Mouse (Mus musculus) spleen, postnatal 14 days (tissue): ENCODE measurements at regions not wholly inside any gene's neighbourhood (a gene's known extent, or its start where the extent isn't known, plus 50 kb on each side); places are given as distances from the start of the nearest gene placed in this dataset.

Experiments used
- DNase-seq, 2 experiments: peaks; one replicate each; pipeline ENCODE4 v3.0.0; 2021 to 2022; ENCODE audit warnings: low spot score in 2 of 2

DNA sequence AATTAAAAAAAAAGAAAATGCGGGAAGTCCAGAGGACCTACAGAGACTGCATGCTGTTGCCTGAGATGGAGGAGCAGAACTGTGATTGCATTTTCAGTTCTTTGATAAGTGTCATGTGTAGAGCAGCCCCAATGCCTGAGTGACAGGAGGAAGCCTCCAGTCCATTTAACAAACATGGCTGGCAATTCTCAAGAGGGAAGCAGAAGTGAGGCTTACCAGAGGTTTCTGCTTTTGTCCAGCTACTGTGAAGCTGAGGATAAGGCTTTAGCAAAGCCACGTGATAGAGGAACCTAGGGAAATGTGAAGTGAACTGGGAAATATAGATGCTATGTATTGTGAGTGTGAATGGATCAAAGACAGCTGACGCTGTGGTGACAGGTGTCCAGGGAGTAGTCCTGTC is 56.6 kb downstream of the Sucnr1 start:
- no peak for DNase-seq

- DNase-seq = no peak
Measured at GRCm38 (mm10) chr3:60159865-60160264, 78.2 kb downstream of the Sucnr1 start.

DNA sequence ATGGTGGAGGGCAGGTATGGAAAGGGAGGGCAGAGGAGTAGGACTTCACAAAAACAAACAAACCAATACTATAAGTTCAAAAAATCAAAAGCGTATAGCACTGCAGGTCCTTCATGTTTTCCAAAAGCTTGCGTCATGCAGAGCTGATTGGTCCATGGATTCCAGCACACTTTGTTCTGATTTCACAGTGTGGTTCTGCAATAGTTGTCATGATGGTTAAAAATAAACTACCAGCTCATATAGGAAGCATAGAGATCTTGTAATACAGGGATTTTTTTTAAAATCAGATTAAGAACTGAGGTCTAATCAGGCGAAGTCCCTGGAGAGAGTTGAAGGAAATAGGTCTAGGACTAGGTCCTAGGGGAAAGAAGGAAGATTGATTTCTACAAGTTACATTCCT is 86.0 kb downstream of the Sucnr1 start:
- no peak for DNase-seq

- no peak for DNase-seq
Measured at GRCm38 (mm10) chr3:60168135-60168926, 86.7 kb downstream of the Sucnr1 start.

- DNase-seq = no peak
Measured at GRCm38 (mm10) chr3:60169606-60170005, 87.9 kb downstream of the Sucnr1 start.

- DNase-seq = no peak
Measured at GRCm38 (mm10) chr3:60184481-60184880, 102.8 kb downstream of the Sucnr1 start.

DNA sequence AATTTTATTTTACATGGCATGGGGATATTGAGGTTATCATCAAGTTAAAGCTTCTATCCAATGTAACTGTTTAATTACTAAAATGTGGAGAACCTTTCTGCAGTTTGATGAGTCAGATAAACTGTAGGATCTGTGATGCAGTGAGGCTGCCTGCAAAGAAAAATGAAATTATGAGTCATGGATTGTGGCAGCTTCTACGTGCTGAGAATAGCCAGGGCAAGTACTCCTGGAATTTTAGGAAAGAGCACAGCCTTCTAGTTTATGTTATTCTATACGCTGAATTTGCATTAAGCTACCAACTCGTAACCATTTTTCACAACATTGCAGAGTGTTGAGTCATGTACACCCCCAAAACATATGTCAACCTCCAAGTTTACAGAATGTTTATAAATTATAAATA is 114.4 kb downstream of the Sucnr1 start:
- DNase-seq = no peak

GRCm38 (mm10) chr3:60207936-60208335 is 126.3 kb downstream of the Sucnr1 start:
- no peak for DNase-seq

- no peak for DNase-seq
Measured at GRCm38 (mm10) chr3:60218938-60219337, 137.3 kb downstream of the Sucnr1 start.

DNA sequence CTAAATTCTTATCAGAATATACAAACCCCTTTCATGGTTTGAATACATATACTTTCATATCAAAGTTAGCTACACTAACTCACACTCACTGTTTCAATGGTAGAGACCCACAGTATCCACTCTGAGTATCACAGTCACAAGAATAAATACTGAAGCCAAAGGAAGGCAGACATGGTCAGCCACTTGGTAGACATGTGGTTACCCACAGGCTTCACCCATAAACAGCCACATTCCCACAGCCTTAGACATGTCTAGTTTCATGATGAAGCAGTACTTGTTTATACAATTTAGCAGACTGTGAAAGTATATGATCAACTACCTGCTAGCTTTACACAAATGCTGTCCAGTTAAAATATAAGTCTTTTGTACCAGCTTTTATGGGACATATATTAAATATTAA is 159.0 kb downstream of the Sucnr1 start:
- no peak for DNase-seq

DNA sequence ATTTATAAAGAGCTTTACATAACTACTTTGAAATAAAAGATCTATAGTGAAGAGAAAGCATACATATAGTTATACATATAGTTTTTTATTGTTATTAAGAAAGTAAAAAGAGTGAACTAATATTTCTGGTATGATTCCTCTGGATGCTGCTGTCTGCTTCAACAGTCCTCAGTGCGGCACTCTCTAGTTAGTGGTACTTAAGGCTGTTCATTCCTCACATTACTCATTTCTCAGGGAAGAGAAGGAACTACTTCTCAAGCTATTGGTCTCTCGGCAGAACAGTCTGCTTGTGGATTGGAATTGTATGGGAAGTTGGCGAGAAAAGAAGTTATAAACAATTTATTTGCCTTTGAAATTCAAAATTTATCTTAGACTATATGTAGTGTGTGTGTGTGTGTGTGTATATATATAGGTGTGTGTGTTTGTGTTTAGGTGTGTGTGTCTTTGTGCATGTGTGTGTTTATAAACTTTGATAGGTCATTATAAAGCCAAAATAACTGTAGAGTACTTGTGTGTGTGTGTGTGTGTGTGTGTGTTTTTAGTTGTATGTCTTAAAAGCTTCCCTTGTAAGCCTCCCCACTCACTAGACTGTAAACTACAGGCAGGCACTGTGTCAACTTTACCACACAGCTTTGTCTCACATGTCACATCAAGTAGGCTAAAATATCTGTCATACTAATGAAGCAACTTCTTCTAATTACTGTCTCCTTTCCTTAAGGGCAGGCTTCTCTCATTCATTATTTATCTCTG is 185.2 kb downstream of the Sucnr1 start:
- no peak for DNase-seq

- DNase-seq = no peak
Measured at GRCm38 (mm10) chr3:60267416-60268174, 185.9 kb downstream of the Sucnr1 start.

DNA sequence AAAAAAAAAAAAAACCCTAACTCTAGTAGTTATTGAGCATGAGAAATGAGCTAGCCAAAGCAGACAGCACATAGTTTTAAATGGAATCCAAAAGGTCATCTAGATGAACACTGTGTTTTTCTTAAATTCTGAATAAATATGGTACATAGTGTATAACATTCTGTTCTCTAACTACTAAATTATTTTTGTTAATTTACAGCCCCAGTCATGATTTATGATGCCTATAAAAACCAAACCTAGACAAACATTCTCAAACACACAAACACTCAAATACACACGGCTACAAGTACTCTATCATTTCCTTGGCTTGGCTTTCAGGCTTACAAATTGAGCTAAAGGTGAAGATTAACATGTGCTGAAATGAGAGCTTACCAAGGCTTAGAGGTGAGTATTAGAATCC is 188.8 kb downstream of the Sucnr1 start:
- no peak for DNase-seq

DNA sequence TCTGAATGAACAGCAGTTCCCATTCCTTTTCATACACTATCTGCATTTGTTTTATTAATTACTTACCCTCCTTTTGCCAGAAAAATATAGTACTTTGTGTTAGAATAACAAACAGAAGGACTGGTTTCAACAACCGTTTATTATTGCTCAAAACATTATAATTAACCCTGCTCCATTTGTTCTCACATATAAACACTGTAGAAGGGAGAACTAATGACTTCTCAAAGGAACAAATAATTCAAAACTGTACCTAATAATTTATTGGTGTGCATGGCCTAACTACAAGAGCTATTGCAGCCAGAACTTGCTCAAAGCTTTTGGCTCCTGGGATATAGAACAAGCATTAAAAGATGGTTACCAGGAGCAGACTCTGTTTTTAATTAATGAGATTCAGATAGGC is 192.1 kb downstream of the Sucnr1 start:
- no peak for DNase-seq

- no peak for DNase-seq
Measured at GRCm38 (mm10) chr3:60275249-60275838, 193.7 kb downstream of the Sucnr1 start.

DNA sequence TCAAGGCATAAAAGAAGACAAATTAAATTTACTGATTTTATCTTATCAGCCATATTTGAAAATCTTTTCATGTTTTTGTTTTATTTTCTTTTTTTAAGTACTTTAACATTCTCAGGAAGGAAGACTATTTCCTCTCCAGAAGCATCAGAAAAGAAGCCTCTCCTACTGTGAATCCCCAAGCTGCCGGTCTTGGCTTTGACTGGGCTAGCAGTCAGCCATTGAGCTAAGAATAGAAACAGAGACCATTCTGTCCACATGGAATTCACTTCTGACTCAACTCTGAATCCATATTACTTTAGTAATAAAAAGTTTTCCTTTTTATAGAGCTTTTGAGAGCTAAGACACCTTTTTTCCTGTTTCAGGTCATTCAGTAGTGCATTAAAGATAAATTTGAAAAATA is 194.8 kb upstream of the Mbnl1 start:
- DNase-seq = no peak

DNA sequence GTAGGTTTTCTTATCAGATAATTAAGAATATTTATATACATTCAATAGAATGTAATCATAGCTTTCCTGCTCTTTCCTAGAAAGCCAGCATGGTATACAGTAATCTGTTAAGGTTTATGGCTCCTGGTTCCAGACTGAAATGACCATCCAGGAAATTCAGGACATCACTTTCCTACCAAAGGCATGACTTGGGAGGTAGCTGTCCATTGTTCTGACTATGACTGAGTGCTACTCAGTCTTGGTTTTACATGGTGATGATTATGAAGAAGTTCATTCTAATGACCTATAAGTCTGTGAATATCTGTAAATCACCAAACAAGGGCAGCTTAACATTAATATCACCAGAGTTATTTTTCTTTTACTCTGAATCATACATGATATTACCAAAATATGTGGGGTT is 191.4 kb upstream of the Mbnl1 start:
- DNase-seq = no peak

DNA sequence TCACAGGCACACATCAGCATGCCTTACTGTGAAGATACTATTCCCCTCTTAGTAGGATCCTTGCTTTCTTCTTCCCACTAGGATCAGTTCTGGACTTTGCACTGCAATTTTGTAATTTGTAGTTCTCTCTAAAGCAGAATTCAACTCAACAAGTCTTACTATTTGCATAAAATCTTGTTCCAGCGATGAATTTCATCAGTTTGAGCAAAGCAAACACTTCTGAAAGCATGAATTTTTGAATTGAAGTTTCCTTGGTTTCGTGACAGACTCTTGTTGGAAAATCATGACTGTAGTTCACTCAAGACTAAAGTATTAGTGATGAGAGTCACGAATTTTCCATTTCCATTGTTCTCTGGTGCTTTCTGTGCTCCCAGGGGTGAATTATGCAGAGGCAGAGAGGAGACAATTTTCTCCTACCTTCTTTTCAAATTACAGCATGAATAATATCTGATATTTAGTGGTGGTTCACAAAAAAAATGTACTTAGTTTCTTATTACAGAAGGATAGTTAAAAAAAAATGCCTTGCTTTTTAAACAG is 190.6 kb upstream of the Mbnl1 start:
- no peak for DNase-seq

DNA sequence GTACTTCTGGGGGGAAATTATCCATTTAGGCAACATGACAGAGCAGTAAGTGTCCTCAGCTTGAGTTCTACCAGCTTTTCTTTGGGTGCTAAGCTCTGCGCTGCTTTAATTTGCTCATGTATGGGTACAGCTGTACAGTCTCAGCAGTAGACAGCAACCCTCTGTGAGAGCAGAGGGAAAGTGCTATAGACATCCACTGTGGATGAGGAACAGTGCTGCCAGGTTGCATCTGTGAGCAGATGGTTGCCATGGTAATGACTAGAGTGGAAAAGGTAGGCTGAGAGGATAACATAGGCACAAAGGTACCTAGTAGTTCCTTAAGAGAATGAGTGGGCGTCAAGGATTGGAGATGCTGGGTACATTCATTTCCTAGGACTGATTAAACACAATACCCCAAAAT is 180.5 kb upstream of the Mbnl1 start:
- no peak for DNase-seq

DNA sequence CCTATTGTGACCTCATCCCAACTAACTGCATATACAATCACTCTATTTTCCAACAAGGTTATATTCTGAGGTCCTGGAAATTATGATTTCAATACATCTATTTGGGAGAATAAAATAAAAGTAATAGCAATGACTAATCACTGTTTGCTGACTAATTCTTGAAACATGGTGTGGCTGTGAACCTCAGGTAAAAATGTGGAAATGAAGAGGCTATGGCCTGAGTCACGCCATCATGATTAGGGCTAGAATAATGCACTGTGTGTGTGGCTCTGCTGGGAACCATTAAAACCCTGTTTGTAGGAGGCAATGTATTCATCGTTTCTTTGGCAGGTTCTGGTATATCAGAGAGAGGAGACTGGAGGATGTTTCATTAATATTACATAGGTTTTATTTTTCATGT is 179.7 kb upstream of the Mbnl1 start:
- DNase-seq = no peak

GRCm38 (mm10) chr3:60305399-60305798 is 167.2 kb upstream of the Mbnl1 start:
- DNase-seq = no peak

DNA sequence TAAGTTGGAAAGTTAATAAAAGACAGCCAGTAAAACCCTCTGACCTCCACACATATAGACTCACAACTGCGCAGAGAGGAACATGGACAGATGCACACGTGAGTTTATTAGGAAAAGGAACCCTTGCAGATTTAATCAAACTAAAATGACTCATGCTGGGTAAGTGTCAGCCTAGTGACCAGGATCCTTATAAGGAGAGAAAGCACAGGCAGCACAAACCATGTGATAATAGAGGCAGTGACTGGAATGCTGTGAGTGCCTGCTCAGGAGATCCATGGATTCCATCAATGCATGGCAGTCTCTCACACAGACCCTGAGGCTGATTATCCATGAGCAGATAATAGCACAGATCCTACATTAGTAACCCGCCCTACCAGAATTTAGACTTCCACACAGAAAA is 162.2 kb upstream of the Mbnl1 start:
- DNase-seq = no peak
